Mouse (Mus musculus) embryonic facial prominence, embryonic 11.5 days (tissue): ENCODE results near the gene Creb3l4. TPM values are rescaled to one million over a fixed set of nuclear protein-coding genes. Genes with fewer than 3 reads are reported as not detected.

Experiments
- ATAC-seq: fragments of 200-750 bp; cut with Nextera tagmentation; replicated peaks from 2 replicates; pipeline ENCODE4 v1.8.0; 2017; ENCODE audit warnings: low read depth; ENCODE audit not compliant: insufficient number of reproducible peaks, low FRiP score, low TSS enrichment
- DNase-seq: peaks from one replicate; pipeline ENCODE4 v3.0.0-alpha.2; 2015; ENCODE audit warnings: low spot score
- H3K27ac ChIP-seq: fragments of 300-500 bp; sonication (generic); replicated peaks from 2 replicates; pipeline ENCODE4 v1.5.1; 2014; ENCODE audit warnings: mild to moderate bottlenecking, low read depth, low read length, control low read depth
- H3K27me3 ChIP-seq: fragments of 300-500 bp; sonication (generic); 2 replicates; pipeline ENCODE4 v1.6.1; 2014; ENCODE audit warnings: mild to moderate bottlenecking, low read length, moderate library complexity, mixed read lengths; ENCODE audit not compliant: control insufficient read depth, insufficient read depth
- H3K36me3 ChIP-seq: fragments of 300-500 bp; sonication (generic); replicated peaks from 2 replicates; pipeline ENCODE4 v1.6.1; 2014; ENCODE audit warnings: low read depth, mild to moderate bottlenecking, low read length, moderate library complexity, mixed read lengths; ENCODE audit not compliant: control insufficient read depth, insufficient read depth
- H3K4me1 ChIP-seq: fragments of 300-500 bp; sonication (generic); 2 replicates; pipeline ENCODE4 v1.6.1; 2014; ENCODE audit warnings: low read length, mixed read lengths; ENCODE audit not compliant: control insufficient read depth, insufficient read depth
- H3K4me2 ChIP-seq: fragments of 300-500 bp; sonication (generic); 2 replicates; pipeline ENCODE4 v1.6.1; 2014; ENCODE audit warnings: low read depth, mild to moderate bottlenecking, control low read depth, low read length, moderate library complexity
- H3K4me3 ChIP-seq: fragments of 300-500 bp; sonication (generic); 2 replicates; pipeline ENCODE4 v1.5.1; 2014; ENCODE audit warnings: low read depth, low read length, control low read depth
- H3K9ac ChIP-seq: fragments of 300-500 bp; sonication (generic); replicated peaks from 2 replicates; pipeline ENCODE4 v1.6.1; 2014; ENCODE audit warnings: mild to moderate bottlenecking, control low read depth, low read length
- H3K9me3 ChIP-seq: fragments of 300-500 bp; sonication (generic); replicated peaks from 2 replicates; pipeline ENCODE4 v1.6.1; 2016; ENCODE audit warnings: mild to moderate bottlenecking, low read length, inconsistent platforms, mixed read lengths; ENCODE audit not compliant: control insufficient read depth
- WGBS: fragments of 180-500 bp; shearing (Covaris S2); extraction: QIAGEN DNeasy Blood & Tissue Kit; methylation state at CpG from one replicate; pipeline ENCODE4 v1.1.7; 2014; 5-methylcytosine and 5-hydroxymethylcytosine counted together
- microRNA-seq: library from miRNA; unstranded; fragments of <30 nt; microRNA quantifications from one replicate; pipeline ENCODE4, GENCODE M21; 2016; ENCODE audit warnings: borderline number of aligned reads
- polyA plus RNA-seq: library from polyadenylated mRNA; unstranded; fragments of >200 nt; fragmentation: Nextera tagmentation; extraction: Ambion mirVana; gene quantifications from 2 replicates; pipeline ENCODE4 v1.2.1, GENCODE M21; 2014

Gene Creb3l4
- polyA plus RNA-seq, 1 experiment from 2014 or later, result 7.7 TPM

DNA sequence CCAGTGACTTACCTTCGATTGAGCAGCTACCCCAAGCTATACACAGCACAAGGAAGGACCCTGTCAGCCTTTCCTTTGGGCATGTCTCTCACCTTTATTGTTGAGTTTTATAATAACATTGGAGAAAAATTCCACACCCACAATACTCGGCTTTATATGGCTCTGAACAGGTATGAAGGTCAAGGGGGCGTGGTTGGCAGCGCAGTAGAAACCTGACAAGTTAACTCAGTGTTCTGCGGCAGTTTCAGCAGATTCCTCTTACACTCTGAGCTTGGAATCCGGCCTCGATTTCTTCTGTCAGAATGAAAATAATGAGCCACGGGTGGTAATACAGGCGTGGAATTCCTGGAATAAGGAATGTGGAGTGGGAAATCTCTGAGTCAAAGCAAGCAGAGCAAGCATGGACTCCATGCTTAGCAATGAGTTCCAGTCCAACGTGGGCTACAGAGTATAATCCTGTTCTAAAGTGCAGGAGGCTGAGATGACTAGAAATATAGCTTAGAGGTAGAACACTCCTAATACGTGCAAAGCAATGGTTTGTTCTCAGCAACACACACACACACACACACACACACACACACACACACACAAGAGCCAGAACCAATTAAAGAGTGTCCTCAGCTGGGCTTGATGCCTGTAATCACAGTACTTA lies 52.3 kb downstream of the Creb3l4 start:
- Histone ChIP-seq H3K4me3 (no peak overlapping the region), H3K4me1 (no peaks in the 10 kb centered on the region), H3K9me3 (no peaks in the 10 kb centered on the region), H3K4me2 (no peak overlapping the region), H3K36me3 (no peaks in the 10 kb centered on the region), H3K27me3 (no peaks in the 10 kb centered on the region), H3K9ac (no peak overlapping the region), H3K27ac (no peak overlapping the region)
- ATAC-seq, result no peak
- no peak for DNase-seq
- 81% methylated on average over 11 of the region's 11 CpGs for WGBS

Small RNA genes within 50 kb of the gene (microRNA-seq; reads per million reads assigned to microRNA genes)
- not detected for gene Mir7012

Other genes with a start within 250 kb of the Creb3l4 start
- gene Hax1, start 244.7 kb downstream of the Creb3l4 start, polyA plus RNA-seq, result 201 and 207 TPM in 2 replicates
- gene 4933434E20Rik, start 191.9 kb downstream of the Creb3l4 start, polyA plus RNA-seq, result 171 and 176 TPM in 2 replicates
- 221 and 227 TPM in 2 replicates for gene Ubap2l, start 190.9 kb downstream of the Creb3l4 start, polyA plus RNA-seq
- 551 and 574 TPM in 2 replicates for gene Tpm3, start 170.9 kb downstream of the Creb3l4 start, polyA plus RNA-seq
- 0.42 and 0.45 TPM in 2 replicates for gene Nup210l, start 139.4 kb downstream of the Creb3l4 start, polyA plus RNA-seq
- gene Rps27, start 29.9 kb downstream of the Creb3l4 start, polyA plus RNA-seq, result 1,115 and 1,319 TPM in 2 replicates
- gene Rab13, start 29.8 kb downstream of the Creb3l4 start, polyA plus RNA-seq, result 13.2 and 14.7 TPM in 2 replicates
- gene Jtb, start 11.9 kb downstream of the Creb3l4 start, polyA plus RNA-seq, result 94.4 and 103 TPM in 2 replicates
- 48.7 and 49.1 TPM in 2 replicates for gene Slc39a1, start 4.7 kb upstream of the Creb3l4 start, polyA plus RNA-seq
- 10.8 and 12.5 TPM in 2 replicates for gene Crtc2, start 10.7 kb upstream of the Creb3l4 start, polyA plus RNA-seq
- 2.6 and 2.9 TPM in 2 replicates for gene Dennd4b, start 21.7 kb upstream of the Creb3l4 start, polyA plus RNA-seq
- gene Gatad2b, start 49.7 kb upstream of the Creb3l4 start, polyA plus RNA-seq, result 12.6 TPM in 2 replicates
- gene Slc27a3, start 146.4 kb upstream of the Creb3l4 start, polyA plus RNA-seq, result 15.3 and 16.8 TPM in 2 replicates
- 31.7 and 32.1 TPM in 2 replicates for gene Ints3, start 190.1 kb upstream of the Creb3l4 start, polyA plus RNA-seq
- 1.7 and 3.0 TPM in 2 replicates for gene Npr1, start 222.4 kb upstream of the Creb3l4 start, polyA plus RNA-seq
- gene Ilf2, start 232.6 kb upstream of the Creb3l4 start, polyA plus RNA-seq, result 364 and 383 TPM in 2 replicates
- gene Snapin, start 247.5 kb upstream of the Creb3l4 start, polyA plus RNA-seq, result 63.3 and 65.8 TPM in 2 replicates